Mouse (Mus musculus) limb, embryonic 15.5 days (tissue): ENCODE data around the gene Olfr1306. TPM values are rescaled to one million over a fixed set of nuclear protein-coding genes. Genes with fewer than 3 reads are reported as not detected.

Experiments used
- ATAC-seq: fragments of 200-750 bp; cut with Nextera tagmentation; 2 replicates; pipeline ENCODE4 v1.8.0; 2017; ENCODE audit warnings: low read depth, moderate TSS enrichment; ENCODE audit not compliant: insufficient number of reproducible peaks, low FRiP score, low TSS enrichment
- H3K27ac ChIP-seq: fragments of 300-500 bp; sonication (generic); 2 replicates; pipeline ENCODE4 v1.5.1; 2015; ENCODE audit warnings: moderate library complexity, mild to moderate bottlenecking, inconsistent platforms
- H3K27me3 ChIP-seq: fragments of 300-500 bp; sonication (generic); 2 replicates; pipeline ENCODE4 v1.6.1; 2015; ENCODE audit warnings: inconsistent platforms
- H3K36me3 ChIP-seq: fragments of 300-500 bp; sonication (generic); 2 replicates; pipeline ENCODE4 v1.6.1; 2015; ENCODE audit warnings: inconsistent platforms
- H3K4me1 ChIP-seq: fragments of 300-500 bp; sonication (generic); 2 replicates; pipeline ENCODE4 v1.6.1; 2015; ENCODE audit warnings: inconsistent platforms
- H3K4me2 ChIP-seq: fragments of 300-500 bp; sonication (generic); 2 replicates; pipeline ENCODE4 v1.6.1; 2015; ENCODE audit warnings: mild to moderate bottlenecking, inconsistent platforms
- H3K4me3 ChIP-seq: fragments of 300-500 bp; sonication (generic); 2 replicates; pipeline ENCODE4 v1.5.1; 2015; ENCODE audit warnings: mild to moderate bottlenecking, inconsistent platforms
- H3K9ac ChIP-seq: fragments of 300-500 bp; sonication (generic); 2 replicates; pipeline ENCODE4 v1.6.1; 2015; ENCODE audit warnings: inconsistent platforms
- H3K9me3 ChIP-seq: fragments of 300-500 bp; sonication (generic); 2 replicates; pipeline ENCODE4 v1.6.1; 2016; ENCODE audit warnings: inconsistent platforms
- WGBS: fragments of 180-500 bp; shearing (Covaris S2); methylation state at CpG from one replicate; pipeline ENCODE4 v1.1.7; 2015; 5-methylcytosine and 5-hydroxymethylcytosine counted together
- polyA plus RNA-seq: library from polyadenylated mRNA; unstranded; fragments of >200 nt; fragmentation: Nextera tagmentation; extraction: Ambion mirVana; gene quantifications from 2 replicates; pipeline ENCODE4 v1.2.1, GENCODE M21; 2015

Gene Olfr1306
- polyA plus RNA-seq: not detected in 2 replicates

DNA sequence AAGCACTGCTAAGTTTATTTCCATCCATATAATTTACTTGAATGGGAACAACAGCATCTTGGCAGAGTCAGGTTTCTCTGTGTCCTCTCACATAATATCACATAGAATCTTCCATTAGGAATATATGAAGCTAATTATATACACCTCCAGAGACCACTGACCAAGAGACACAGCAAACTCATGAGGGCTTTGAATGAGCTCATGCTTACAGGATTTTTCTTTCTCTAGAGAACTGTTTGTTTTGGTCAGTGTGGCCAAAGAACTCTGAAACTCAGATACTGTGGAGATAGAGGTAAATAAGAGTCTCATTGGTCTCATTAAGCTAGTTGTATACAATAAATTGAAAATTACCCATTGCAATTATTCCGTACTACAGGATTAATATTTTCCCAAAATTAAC, at the start of gene Olfr1306:
Gene Olfr1306, minus strand, starts transcription at position 101 of the 400 bp plus-strand sequence.
- ATAC-seq: no peak
- 69% methylated on average over 1 of the region's 1 CpGs for WGBS

GRCm38 (mm10) chr2:111964844-111965243, 48.8 kb upstream of the Olfr1306 start, which contains the start of gene Olfr1308:
Olfr1308 (minus strand) TSS chr2:111964944.
- Histone ChIP-seq H3K4me2 (no peak within 1 kb of the TSS), H3K27ac (no peak within 1 kb of the TSS), H3K27me3 (no peaks in the 10 kb centered on the region), H3K9me3 (no peaks in the 10 kb centered on the region), H3K36me3 (no peaks in the 10 kb centered on the region), H3K9ac (no peak within 1 kb of the TSS), H3K4me3 (no peak within 1 kb of the TSS), H3K4me1 (no peaks in the 10 kb centered on the region)
- WGBS: 47% methylated on average over 1 of the region's 1 CpGs
- no peak for ATAC-seq

More for the DNA sequence above, at the start of gene Olfr1306:
- Histone ChIP-seq H3K4me2 (no peak within 1 kb of the TSS), H3K27ac (no peak within 1 kb of the TSS), H3K9ac (no peak within 1 kb of the TSS), H3K4me3 (no peak within 1 kb of the TSS), H3K27me3 (no peaks in the 10 kb centered on the region), H3K36me3 (no peaks in the 10 kb centered on the region), H3K9me3 (no peaks in the 10 kb centered on the region), H3K4me1 (no peaks in the 10 kb centered on the region)

DNA sequence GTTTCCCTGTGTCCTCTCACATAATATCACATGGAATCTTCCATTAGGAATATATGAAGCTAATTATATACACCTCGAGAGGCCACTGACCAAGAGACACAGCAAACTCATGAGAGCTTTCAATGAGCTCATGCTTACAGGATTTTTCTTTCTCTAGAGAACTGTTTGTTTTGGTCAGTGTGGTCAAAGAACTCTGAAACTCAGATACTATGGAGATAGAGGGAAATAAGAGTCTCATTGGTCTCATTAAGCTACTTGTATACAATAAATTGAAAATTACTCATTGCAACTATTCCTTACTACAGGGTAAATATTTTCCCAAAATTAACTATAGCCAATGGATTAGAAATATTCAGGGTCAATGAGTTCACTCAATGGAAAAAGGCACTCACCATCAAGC, 33.3 kb upstream of the Olfr1306 start, which contains the start of gene Olfr1307:
Gene Olfr1307, minus strand, starts transcription at position 101 of the 400 bp plus-strand sequence.
- H3K4me3 ChIP-seq: no peak within 1 kb of the TSS
- no peaks in the 10 kb centered on the region for H3K27me3 ChIP-seq
- 73% methylated on average over 1 of the region's 1 CpGs for WGBS
- H3K4me1 ChIP-seq: no peaks in the 10 kb centered on the region
- no peak for ATAC-seq
- no peak within 1 kb of the TSS for H3K27ac ChIP-seq
- no peaks in the 10 kb centered on the region for H3K36me3 ChIP-seq
- H3K9ac ChIP-seq: no peak within 1 kb of the TSS
- no peak within 1 kb of the TSS for H3K4me2 ChIP-seq
- H3K9me3 ChIP-seq: no peaks in the 10 kb centered on the region

GRCm38 (mm10) chr2:111877049-111877448, 39.0 kb downstream of the Olfr1306 start, which contains the start of gene Olfr1305:
Olfr1305 (minus strand) TSS chr2:111877149.
- Histone ChIP-seq H3K9me3 (no peaks in the 10 kb centered on the region), H3K36me3 (no peaks in the 10 kb centered on the region), H3K4me1 (no peaks in the 10 kb centered on the region), H3K27ac (no peak within 1 kb of the TSS), H3K9ac (no peak within 1 kb of the TSS), H3K4me2 (no peak within 1 kb of the TSS), H3K4me3 (no peak within 1 kb of the TSS), H3K27me3 (no peaks in the 10 kb centered on the region)
- no peak for ATAC-seq
- WGBS: 81% methylated on average over 2 of the region's 2 CpGs

Other genes starting within 250 kb of the Olfr1306 start
- gene Olfr1301, start 165.3 kb downstream of the Olfr1306 start, polyA plus RNA-seq: not detected in 2 replicates
- not detected in 2 replicates for gene Olfr1302, start 138.8 kb downstream of the Olfr1306 start, polyA plus RNA-seq
- gene Olfr1303, start 95.9 kb downstream of the Olfr1306 start, polyA plus RNA-seq: not detected in 2 replicates
- gene Olfr1305, start 39.1 kb downstream of the Olfr1306 start, polyA plus RNA-seq: not detected in 2 replicates
- not detected in 2 replicates for gene Olfr1307, start 33.2 kb upstream of the Olfr1306 start, polyA plus RNA-seq
- not detected in 2 replicates for gene Olfr1308, start 48.7 kb upstream of the Olfr1306 start, polyA plus RNA-seq
- not detected in 2 replicates for gene Olfr1309, start 74.0 kb upstream of the Olfr1306 start, polyA plus RNA-seq
- gene Olfr1310, start 96.4 kb upstream of the Olfr1306 start, polyA plus RNA-seq: not detected in 2 replicates
- gene Olfr1311, start 108.1 kb upstream of the Olfr1306 start, polyA plus RNA-seq: not detected in 2 replicates
- not detected in 2 replicates for gene Olfr1312, start 134.0 kb upstream of the Olfr1306 start, polyA plus RNA-seq
- gene Olfr1313, start 161.6 kb upstream of the Olfr1306 start, polyA plus RNA-seq: not detected in 2 replicates
- gene Olfr1314, start 180.5 kb upstream of the Olfr1306 start, polyA plus RNA-seq: not detected in 2 replicates
- gene Olfr1315-ps1, start 199.2 kb upstream of the Olfr1306 start, polyA plus RNA-seq: not detected in 2 replicates
- gene Olfr1316, start 218.7 kb upstream of the Olfr1306 start, polyA plus RNA-seq: not detected in 2 replicates
- not detected in 2 replicates for gene Olfr1317, start 224.1 kb upstream of the Olfr1306 start, polyA plus RNA-seq
- gene Olfr1318, start 237.9 kb upstream of the Olfr1306 start, polyA plus RNA-seq: not detected in 2 replicates